Mouse (Mus musculus): ENCODE data around the gene Tfeb. TPM values are rescaled to one million over a fixed set of nuclear protein-coding genes. Genes with fewer than 3 reads are reported as not detected.

Gene Tfeb
- polyA plus RNA-seq, 1 experiment from 2014 or later, result 2.8 TPM

DNA sequence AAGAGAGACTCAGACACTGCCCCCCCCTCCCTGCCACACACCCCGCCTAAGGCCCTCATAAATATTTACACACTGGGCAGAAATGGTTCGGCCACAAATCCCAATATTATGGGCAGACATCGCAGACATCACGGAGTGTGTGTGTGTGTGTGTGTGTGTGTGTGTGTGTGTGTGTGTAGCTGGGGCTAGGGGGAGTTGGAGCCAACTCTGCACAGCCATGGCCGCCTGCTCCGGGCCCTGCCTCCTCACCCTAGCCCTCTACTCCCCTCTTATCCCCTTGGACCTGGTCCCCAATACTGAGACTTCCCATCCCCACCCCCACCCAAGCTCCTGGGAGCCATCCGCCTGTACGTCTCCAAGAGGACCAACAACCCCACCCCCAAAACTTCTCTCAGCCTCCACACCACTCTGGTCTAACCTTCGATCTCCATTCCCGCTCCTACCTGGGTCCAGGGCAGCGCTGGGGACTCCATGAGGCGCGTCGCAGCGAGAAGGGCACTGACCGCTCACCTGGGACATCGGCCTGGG, 95.7 kb downstream of the Tfeb start:
- peak overlapping the region; percentile 54; the same call in 1 of the 2 replicates for H3K27ac ChIP-seq (replicated peaks)

GRCm38 (mm10) chr17:47833029-47833627, 96.3 kb downstream of the Tfeb start:
- H3K4me3 ChIP-seq, result peak overlapping the region; percentile 53
- peak; percentile 30; the same call in 1 of the 2 replicates for ATAC-seq (ENCODE audit: low read depth)
- peaks cover 71% of the 10 kb centered on the region for H3K27me3 ChIP-seq
- H3K9ac ChIP-seq, result peak overlapping the region; percentile 70
- no peaks in the 10 kb centered on the region for H3K36me3 ChIP-seq
- H3K4me2 ChIP-seq, result peak overlapping the region; percentile 90
- no peaks in the 10 kb centered on the region for H3K9me3 ChIP-seq
- WGBS, result under 1% methylated on average over 37 of the region's 45 CpGs
- H3K27ac ChIP-seq (replicated peaks), result peak overlapping the region; percentile 54
- H3K4me1 ChIP-seq (replicated peaks), result peaks cover 42% of the 10 kb centered on the region

More for the DNA sequence above, 95.7 kb downstream of the Tfeb start:
- Histone ChIP-seq H3K4me2 (peak overlapping the region; percentile 90), H3K27me3 (peaks cover 71% of the 10 kb centered on the region), H3K4me1 (replicated peaks) (peaks cover 42% of the 10 kb centered on the region), H3K9me3 (no peaks in the 10 kb centered on the region), H3K9ac (peak overlapping the region; percentile 70), H3K36me3 (no peaks in the 10 kb centered on the region), H3K4me3 (peak overlapping the region; percentile 53)
- peak; percentile 52 for ATAC-seq (ENCODE audit: low read depth)
- under 1% methylated on average over 17 of the region's 17 CpGs for WGBS

DNA sequence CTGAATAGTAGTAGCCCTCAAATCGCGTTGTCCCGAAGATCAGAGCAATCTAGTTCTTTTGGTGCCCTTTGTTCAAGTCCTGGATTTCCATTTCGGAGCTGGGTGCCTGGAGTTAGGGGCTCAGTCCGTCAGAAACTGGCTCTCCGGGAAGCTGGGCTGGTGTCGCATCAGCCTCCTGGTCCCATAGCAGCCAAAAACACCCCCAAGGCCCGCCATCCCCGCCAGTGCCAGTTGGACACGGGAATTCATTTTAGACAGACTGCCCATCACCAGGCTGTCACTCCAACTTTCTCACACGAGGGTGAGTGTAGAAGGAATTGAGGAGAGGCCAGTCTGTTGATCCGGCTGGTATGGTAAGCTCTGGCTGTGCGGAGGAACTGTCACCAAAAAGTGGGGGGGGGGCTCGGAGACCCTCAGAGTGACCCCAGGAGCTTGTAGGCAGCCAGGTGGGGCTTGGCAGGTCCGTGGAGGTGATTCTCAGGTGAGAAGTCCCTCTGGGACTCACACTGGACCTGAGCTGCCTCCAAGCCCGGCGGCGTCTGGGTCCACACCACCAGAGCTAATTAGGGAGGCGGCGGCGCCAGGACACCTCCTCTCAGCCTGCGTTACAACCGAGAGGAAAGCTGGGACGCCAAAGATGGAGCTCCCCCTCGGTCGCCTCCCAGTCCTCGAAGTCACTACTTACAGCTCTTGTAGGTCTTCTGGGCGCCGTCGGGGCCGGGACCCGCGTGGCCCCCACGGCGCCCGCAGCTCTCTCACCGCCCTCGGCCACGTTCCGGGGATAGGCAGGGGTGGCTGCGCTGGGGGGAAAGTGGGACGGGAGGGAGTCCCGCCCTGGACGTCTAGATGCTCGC, 97.0 kb downstream of the Tfeb start:
- H3K27me3 ChIP-seq, result peaks cover 71% of the 10 kb centered on the region
- no peaks in the 10 kb centered on the region for H3K36me3 ChIP-seq
- WGBS, result 1% methylated on average over 45 of the region's 45 CpGs
- peak overlapping the region; percentile 70 for H3K9ac ChIP-seq
- peaks cover 42% of the 10 kb centered on the region for H3K4me1 ChIP-seq (replicated peaks)
- ATAC-seq (ENCODE audit: low read depth), result no peak
- H3K4me3 ChIP-seq, result peak overlapping the region; percentile 53
- peak overlapping the region; percentile 90 for H3K4me2 ChIP-seq
- no peaks in the 10 kb centered on the region for H3K9me3 ChIP-seq
- peak overlapping the region; percentile 7 for H3K27ac ChIP-seq (replicated peaks)

DNA sequence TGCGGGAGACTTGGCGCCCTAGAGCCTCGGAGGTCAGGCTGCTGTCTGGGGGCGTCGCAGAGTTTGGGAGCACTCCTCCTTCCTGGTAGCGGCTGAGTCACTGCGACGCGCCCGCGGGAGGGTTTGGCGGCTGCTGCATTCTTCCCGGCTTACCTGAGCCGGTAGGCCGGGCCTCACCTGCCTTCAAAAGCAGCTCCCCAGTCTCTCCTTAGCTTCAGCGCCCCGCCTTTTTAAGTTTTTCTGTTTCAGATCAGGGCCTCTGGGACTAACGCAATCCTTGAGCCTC, 97.6 kb downstream of the Tfeb start, which contains the start of gene Mdfi:
Mdfi (minus strand) TSS at position 210 of the 286 bp plus-strand sequence.
- Histone ChIP-seq H3K9ac (peak within 1 kb of the TSS; percentile 70), H3K4me1 (replicated peaks) (peaks cover 42% of the 10 kb centered on the region), H3K9me3 (no peaks in the 10 kb centered on the region), H3K27ac (replicated peaks) (peak within 1 kb of the TSS; percentile 7), H3K27me3 (peaks cover 70% of the 10 kb centered on the region), H3K4me3 (peak within 1 kb of the TSS; percentile 53), H3K4me2 (peak within 1 kb of the TSS; percentile 90), H3K36me3 (no peaks in the 10 kb centered on the region)
- 4% methylated on average over 18 of the region's 18 CpGs for WGBS
- no peak for ATAC-seq (ENCODE audit: low read depth)

GRCm38 (mm10) chr17:47837808-47838207, 101.0 kb downstream of the Tfeb start:
- no peaks in the 10 kb centered on the region for H3K36me3 ChIP-seq
- no peak overlapping the region for H3K9ac ChIP-seq
- peaks cover 17% of the 10 kb centered on the region for H3K4me1 ChIP-seq (replicated peaks)
- no peak overlapping the region for H3K4me2 ChIP-seq
- no peaks in the 10 kb centered on the region for H3K9me3 ChIP-seq
- no peak overlapping the region for H3K27ac ChIP-seq (replicated peaks)
- H3K27me3 ChIP-seq, result peaks cover 39% of the 10 kb centered on the region
- no peak overlapping the region for H3K4me3 ChIP-seq
- WGBS, result 50% methylated on average over 6 of the region's 6 CpGs
- no peak for ATAC-seq (ENCODE audit: low read depth)

DNA sequence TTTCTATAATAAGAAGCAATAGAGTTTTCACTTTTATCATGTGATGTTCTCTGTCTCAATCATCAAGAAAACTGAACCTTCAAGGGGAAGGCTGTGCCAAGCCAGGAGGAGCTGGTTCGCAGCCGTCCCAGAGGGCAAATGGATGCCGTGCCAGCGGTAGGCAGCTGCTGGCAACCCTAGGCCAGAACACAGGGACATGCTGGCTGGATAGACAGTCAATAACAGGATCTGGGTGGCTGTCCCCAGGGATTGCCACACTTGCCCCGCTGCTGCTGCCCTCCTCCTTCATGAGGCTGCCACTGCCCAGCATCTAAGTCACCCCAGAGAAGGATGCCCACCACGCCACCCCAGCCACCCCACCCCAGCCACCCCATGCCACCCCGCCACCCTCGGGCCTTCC, 104.7 kb downstream of the Tfeb start:
- H3K9ac ChIP-seq, result no peak overlapping the region
- peaks cover 3% of the 10 kb centered on the region; the same call in 1 of the 2 replicates for H3K27me3 ChIP-seq
- no peaks in the 10 kb centered on the region for H3K36me3 ChIP-seq
- H3K4me2 ChIP-seq, result no peak overlapping the region
- no peak for ATAC-seq (ENCODE audit: low read depth)
- no peak overlapping the region for H3K27ac ChIP-seq (replicated peaks)
- no peak overlapping the region for H3K4me3 ChIP-seq
- WGBS, result 91% methylated on average over 8 of the region's 8 CpGs
- H3K9me3 ChIP-seq, result peaks cover 4% of the 10 kb centered on the region; the same call in 1 of the 2 replicates
- H3K4me1 ChIP-seq (replicated peaks), result no peaks in the 10 kb centered on the region

Other genes with a start within 250 kb of the Tfeb start
- 23.2 and 26.6 TPM in 2 replicates for gene Taf8, start 234.7 kb upstream of the Tfeb start, polyA plus RNA-seq (2015; fragmentation: Nextera tagmentation; extraction: Ambion mirVana)
- 78.5 and 86.5 TPM in 2 replicates for gene Ccnd3, start 232.0 kb upstream of the Tfeb start, polyA plus RNA-seq (2015; fragmentation: Nextera tagmentation; extraction: Ambion mirVana)
- gene Bysl, start 125.5 kb upstream of the Tfeb start, polyA plus RNA-seq (2015; fragmentation: Nextera tagmentation; extraction: Ambion mirVana), result 32.9 and 33.2 TPM in 2 replicates
- gene Med20, start 125.4 kb upstream of the Tfeb start, polyA plus RNA-seq (2015; fragmentation: Nextera tagmentation; extraction: Ambion mirVana), result 38.9 and 39.7 TPM in 2 replicates
- gene Gm20517, start 125.4 kb upstream of the Tfeb start, polyA plus RNA-seq (2015; fragmentation: Nextera tagmentation; extraction: Ambion mirVana), result 2.4 and 3.0 TPM in 2 replicates
- gene Usp49, start 106.3 kb upstream of the Tfeb start, polyA plus RNA-seq (2015; fragmentation: Nextera tagmentation; extraction: Ambion mirVana), result 8.2 and 10.6 TPM in 2 replicates
- gene Tomm6, start 48.6 kb upstream of the Tfeb start, polyA plus RNA-seq (2015; fragmentation: Nextera tagmentation; extraction: Ambion mirVana), result 310 and 314 TPM in 2 replicates
- 34.2 and 36.3 TPM in 2 replicates for gene Frs3, start 48.0 kb upstream of the Tfeb start, polyA plus RNA-seq (2015; fragmentation: Nextera tagmentation; extraction: Ambion mirVana)
- 0.38 and 0.83 TPM in 2 replicates for gene Gm21981, start 42.6 kb upstream of the Tfeb start, polyA plus RNA-seq (2015; fragmentation: Nextera tagmentation; extraction: Ambion mirVana)
- 0.95 and 1.4 TPM in 2 replicates for gene Prickle4, start 42.3 kb upstream of the Tfeb start, polyA plus RNA-seq (2015; fragmentation: Nextera tagmentation; extraction: Ambion mirVana)
- gene Pgc, start 10.2 kb upstream of the Tfeb start, polyA plus RNA-seq (2015; fragmentation: Nextera tagmentation; extraction: Ambion mirVana), result not detected in 2 replicates
- 3.6 and 4.7 TPM in 2 replicates for gene Mdfi, start 97.7 kb downstream of the Tfeb start, polyA plus RNA-seq (2015; fragmentation: Nextera tagmentation; extraction: Ambion mirVana)
- gene Foxp4, start 187.6 kb downstream of the Tfeb start, polyA plus RNA-seq (2015; fragmentation: Nextera tagmentation; extraction: Ambion mirVana), result 17.2 and 18.5 TPM in 2 replicates